Mouse (Mus musculus) kidney, embryonic 14.5 days (tissue): Measurements from ENCODE around the gene Uhrf1. TPM values are rescaled to one million over a fixed set of nuclear protein-coding genes. Genes with fewer than 3 reads are reported as not detected.

Experiments used
- ATAC-seq: fragments of 200-750 bp; cut with Nextera tagmentation; 2 replicates; pipeline ENCODE4 v1.8.0; 2017; ENCODE audit warnings: moderate number of reproducible peaks, mild to moderate bottlenecking, moderate TSS enrichment, moderate library complexity; ENCODE audit not compliant: low FRiP score, low TSS enrichment
- H3K27ac ChIP-seq: fragments of 300-500 bp; sonication (generic); 2 replicates; pipeline ENCODE4 v1.5.1; 2014; ENCODE audit warnings: low read depth, mild to moderate bottlenecking, low read length, moderate library complexity, mixed read lengths
- H3K27me3 ChIP-seq: fragments of 300-500 bp; sonication (generic); 2 replicates; pipeline ENCODE4 v1.6.1; 2014; ENCODE audit warnings: mild to moderate bottlenecking, low read length; ENCODE audit not compliant: control insufficient read depth, insufficient read depth
- H3K36me3 ChIP-seq: fragments of 300-500 bp; sonication (generic); 2 replicates; pipeline ENCODE4 v1.6.1; 2014; ENCODE audit warnings: low read length, mixed read lengths; ENCODE audit not compliant: control insufficient read depth, insufficient read depth
- H3K4me1 ChIP-seq: fragments of 300-500 bp; sonication (generic); 2 replicates; pipeline ENCODE4 v1.6.1; 2014; ENCODE audit warnings: low read length, mixed read lengths; ENCODE audit not compliant: control insufficient read depth, insufficient read depth
- H3K4me2 ChIP-seq: fragments of 300-500 bp; sonication (generic); replicated peaks from 2 replicates; pipeline ENCODE4 v1.6.1; 2014; ENCODE audit warnings: low read depth, mild to moderate bottlenecking, low read length
- H3K4me3 ChIP-seq: fragments of 300-500 bp; sonication (generic); 2 replicates; pipeline ENCODE4 v1.5.1; 2014; ENCODE audit warnings: mild to moderate bottlenecking, low read length
- H3K9ac ChIP-seq: fragments of 300-500 bp; sonication (generic); 2 replicates; pipeline ENCODE4 v1.6.1; 2014; ENCODE audit warnings: low read depth, mild to moderate bottlenecking, low read length, moderate library complexity
- H3K9me3 ChIP-seq: fragments of 300-500 bp; sonication (generic); 2 replicates; pipeline ENCODE4 v1.6.1; 2016; ENCODE audit warnings: low read length; ENCODE audit not compliant: control insufficient read depth
- WGBS: fragments of 180-500 bp; shearing (Covaris S2); extraction: QIAGEN DNeasy Blood & Tissue Kit; methylation state at CpG from one replicate; pipeline ENCODE4 v1.1.7; 2014; 5-methylcytosine and 5-hydroxymethylcytosine counted together
- polyA plus RNA-seq: library from polyadenylated mRNA; unstranded; fragments of >200 nt; fragmentation: Nextera tagmentation; extraction: Ambion mirVana; gene quantifications from 2 replicates; pipeline ENCODE4 v1.2.1, GENCODE M21; 2014

The Uhrf1 gene
- polyA plus RNA-seq, 1 experiment from 2014 or later, result 143 TPM

- no peak for ATAC-seq
- Histone ChIP-seq H3K27me3 (no peaks in the 10 kb centered on the region), H3K27ac (no peak overlapping the region), H3K36me3 (peaks cover 46% of the 10 kb centered on the region), H3K9me3 (no peaks in the 10 kb centered on the region), H3K4me1 (no peaks in the 10 kb centered on the region; the same call in 1 of the 2 replicates), H3K4me2 (no peak overlapping the region), H3K9ac (no peak overlapping the region), H3K4me3 (no peak overlapping the region)
- WGBS, result 90% methylated on average over 12 of the region's 12 CpGs
These were observed 23.5 kb upstream of the Uhrf1 start for GRCm38 (mm10) chr17:56279481-56280155.

- WGBS, result 92% methylated on average over 12 of the region's 12 CpGs
- H3K36me3 ChIP-seq, result peaks cover 62% of the 10 kb centered on the region
- ATAC-seq, result no peak
- no peaks in the 10 kb centered on the region for H3K9me3 ChIP-seq
- H3K27ac ChIP-seq, result no peak overlapping the region
- no peaks in the 10 kb centered on the region for H3K27me3 ChIP-seq
- H3K4me2 ChIP-seq, result no peak overlapping the region
- H3K9ac ChIP-seq, result no peak overlapping the region
- no peaks in the 10 kb centered on the region for H3K4me1 ChIP-seq
- no peak overlapping the region for H3K4me3 ChIP-seq
These were observed 21.9 kb upstream of the Uhrf1 start for GRCm38 (mm10) chr17:56281193-56281592.

- no peak overlapping the region for H3K27ac ChIP-seq
- no peaks in the 10 kb centered on the region for H3K9me3 ChIP-seq
- H3K4me3 ChIP-seq, result no peak overlapping the region
- peaks cover 3% of the 10 kb centered on the region for H3K4me1 ChIP-seq
- no peaks in the 10 kb centered on the region for H3K27me3 ChIP-seq
- peaks cover 69% of the 10 kb centered on the region for H3K36me3 ChIP-seq
- WGBS, result 95% methylated on average over 4 of the region's 4 CpGs
- H3K9ac ChIP-seq, result no peak overlapping the region
- no peak overlapping the region for H3K4me2 ChIP-seq
- ATAC-seq, result no peak
These were observed 20.3 kb upstream of the Uhrf1 start for GRCm38 (mm10) chr17:56282802-56283201.

GRCm38 (mm10) chr17:56283316-56283715 lies 19.8 kb upstream of the Uhrf1 start:
- H3K9me3 ChIP-seq, result no peaks in the 10 kb centered on the region
- no peak overlapping the region for H3K9ac ChIP-seq
- no peak for ATAC-seq
- H3K4me2 ChIP-seq, result no peak overlapping the region
- peaks cover 6% of the 10 kb centered on the region for H3K4me1 ChIP-seq
- peaks cover 69% of the 10 kb centered on the region for H3K36me3 ChIP-seq
- H3K4me3 ChIP-seq, result no peak overlapping the region
- 89% methylated on average over 8 of the region's 8 CpGs for WGBS
- no peaks in the 10 kb centered on the region for H3K27me3 ChIP-seq
- no peak overlapping the region for H3K27ac ChIP-seq

GRCm38 (mm10) chr17:56285995-56286394 lies 17.1 kb upstream of the Uhrf1 start:
- Histone ChIP-seq H3K4me2 (no peak overlapping the region), H3K27me3 (no peaks in the 10 kb centered on the region), H3K36me3 (peaks cover 53% of the 10 kb centered on the region), H3K9ac (no peak overlapping the region), H3K4me1 (peaks cover 17% of the 10 kb centered on the region), H3K27ac (no peak overlapping the region), H3K4me3 (no peak overlapping the region), H3K9me3 (no peaks in the 10 kb centered on the region)
- WGBS, result 91% methylated on average over 11 of the region's 11 CpGs
- no peak for ATAC-seq

- H3K4me1 ChIP-seq, result peaks cover 28% of the 10 kb centered on the region
- H3K9ac ChIP-seq, result peak overlapping the region; percentile 37; the same call in 1 of the 2 replicates
- H3K36me3 ChIP-seq, result peaks cover 38% of the 10 kb centered on the region
- H3K27ac ChIP-seq, result peak overlapping the region; percentile 53
- no peak for ATAC-seq
- H3K27me3 ChIP-seq, result no peaks in the 10 kb centered on the region
- H3K4me3 ChIP-seq, result no peak overlapping the region; the same call in 1 of the 2 replicates
- peak overlapping the region; percentile 25 for H3K4me2 ChIP-seq
- 57% methylated on average over 3 of the region's 3 CpGs for WGBS
- no peaks in the 10 kb centered on the region for H3K9me3 ChIP-seq
These were observed 15.3 kb upstream of the Uhrf1 start for GRCm38 (mm10) chr17:56287830-56288229.

GRCm38 (mm10) chr17:56288866-56289265 lies 14.3 kb upstream of the Uhrf1 start:
- H3K4me3 ChIP-seq, result peak overlapping the region; percentile 41
- no peak for ATAC-seq
- H3K4me2 ChIP-seq, result peak overlapping the region; percentile 63
- H3K9ac ChIP-seq, result peak overlapping the region; percentile 57; the same call in 1 of the 2 replicates
- 40% methylated on average over 3 of the region's 3 CpGs for WGBS
- no peaks in the 10 kb centered on the region for H3K27me3 ChIP-seq
- H3K9me3 ChIP-seq, result no peaks in the 10 kb centered on the region
- H3K36me3 ChIP-seq, result peaks cover 30% of the 10 kb centered on the region
- H3K27ac ChIP-seq, result peak overlapping the region; percentile 91
- peaks cover 28% of the 10 kb centered on the region for H3K4me1 ChIP-seq

GRCm38 (mm10) chr17:56289371-56290331 lies 13.5 kb upstream of the Uhrf1 start:
- Histone ChIP-seq H3K36me3 (peaks cover 23% of the 10 kb centered on the region), H3K4me3 (peak overlapping the region; percentile 41), H3K27me3 (no peaks in the 10 kb centered on the region), H3K9me3 (no peaks in the 10 kb centered on the region), H3K27ac (peak overlapping the region; percentile 91), H3K4me2 (peak overlapping the region; percentile 63), H3K9ac (peak overlapping the region; percentile 57), H3K4me1 (peaks cover 28% of the 10 kb centered on the region)
- peak; percentile 18; the same call in 1 of the 2 replicates for ATAC-seq
- 3% methylated on average over 23 of the region's 23 CpGs for WGBS
